Mouse (Mus musculus) neural tube, embryonic 10.5 days (tissue): ENCODE data around the gene Crlf1.

ENCODE experiments used
- DNase-seq: peaks from one replicate; pipeline ENCODE4 v3.0.0-alpha.2; 2017; ENCODE audit warnings: low spot score; ENCODE audit errors: extremely low spot score

Crlf1 gene

GRCm38 (mm10) chr8:70547762-70548161, 54.8 kb downstream of the Crlf1 start:
- no peak for DNase-seq

DNA sequence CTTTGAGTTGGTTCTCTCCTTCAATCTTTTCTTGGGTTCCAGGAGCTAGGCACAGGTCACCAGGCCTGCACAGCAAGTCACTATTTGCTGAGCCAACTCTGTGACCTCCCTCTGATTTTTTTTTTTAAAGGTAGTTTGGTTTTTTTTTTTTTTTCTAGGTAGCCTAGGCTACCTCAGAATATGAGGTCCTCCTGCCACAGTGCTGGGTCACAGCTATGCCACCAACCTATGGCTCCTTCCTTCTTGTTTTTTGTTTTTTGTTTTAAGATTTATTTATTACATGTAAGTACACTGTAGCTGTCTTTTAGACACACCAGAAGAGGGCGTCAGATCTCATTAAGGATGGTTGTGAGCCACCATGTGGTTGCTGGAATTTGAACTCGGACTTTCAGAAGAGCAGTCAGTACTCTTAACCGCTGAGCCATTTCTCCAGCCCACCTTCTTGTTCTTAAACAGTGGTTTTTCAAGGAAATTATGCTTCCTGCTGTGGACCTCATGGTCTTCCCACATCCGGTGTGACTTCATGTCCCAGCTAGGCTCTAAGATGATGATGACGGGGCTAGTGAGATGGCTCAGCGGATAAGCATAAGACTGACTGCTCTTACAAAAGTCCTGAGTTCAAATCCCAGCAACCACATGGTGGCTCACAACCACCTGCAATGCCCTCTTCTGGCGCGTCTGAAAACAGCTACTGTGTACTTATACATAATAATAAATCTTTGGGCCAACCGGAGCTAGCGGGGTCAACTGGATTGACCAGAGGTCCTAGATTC, 56.6 kb downstream of the Crlf1 start:
- DNase-seq: no peak

- DNase-seq: no peak
These were observed 58.7 kb downstream of the Crlf1 start for GRCm38 (mm10) chr8:70551558-70552161.

GRCm38 (mm10) chr8:70552836-70553235, 59.9 kb downstream of the Crlf1 start:
- DNase-seq: no peak
